Mouse (Mus musculus): Measurements from ENCODE around the gene Fam131a.
A peak's percentile ranks its signal among the peaks of the same experiment; 100 is the strongest.

The Fam131a gene

GRCm38 (mm10) chr16:20715976-20716840, 23.2 kb downstream of the Fam131a start:
- DNase-seq (ENCODE audit: low read depth), result peak; percentile 81

- DNase-seq (ENCODE audit: low read depth), result no peak
Measured at GRCm38 (mm10) chr16:20716841-20717180, 23.8 kb downstream of the Fam131a start.

- peak; percentile 98 for DNase-seq (ENCODE audit: low read depth)
Measured at GRCm38 (mm10) chr16:20717181-20717977, 24.3 kb downstream of the Fam131a start, which contains the start of the genes Polr2h and Clcn2. Polr2h (plus strand) TSS chr16:20717665. Clcn2 (minus strand) TSS chr16:20717746.

GRCm38 (mm10) chr16:20717978-20718670, 25.1 kb downstream of the Fam131a start:
- DNase-seq (ENCODE audit: low read depth), result no peak

- DNase-seq (ENCODE audit: low read depth), result no peak
Measured at GRCm38 (mm10) chr16:20721808-20722207, 28.8 kb downstream of the Fam131a start.

- no peak for DNase-seq (ENCODE audit: low read depth)
Measured at GRCm38 (mm10) chr16:20722736-20723135, 29.7 kb downstream of the Fam131a start.

- DNase-seq (ENCODE audit: low read depth), result no peak
Measured at GRCm38 (mm10) chr16:20723247-20723646, 30.2 kb downstream of the Fam131a start.

GRCm38 (mm10) chr16:20724338-20724748, 31.3 kb downstream of the Fam131a start:
- DNase-seq (ENCODE audit: low read depth), result peak; percentile 87

- no peak for DNase-seq (ENCODE audit: low read depth)
Measured at GRCm38 (mm10) chr16:20725321-20725720, 32.3 kb downstream of the Fam131a start.

- DNase-seq (ENCODE audit: low read depth), result no peak
Measured at GRCm38 (mm10) chr16:20725750-20726149, 32.7 kb downstream of the Fam131a start.

- DNase-seq (ENCODE audit: low read depth), result peak; percentile 77
Measured at GRCm38 (mm10) chr16:20726384-20726783, 33.3 kb downstream of the Fam131a start.

- DNase-seq (ENCODE audit: low read depth), result peak; percentile 21
Measured at GRCm38 (mm10) chr16:20730293-20730711, 37.3 kb downstream of the Fam131a start.

- no peak for DNase-seq (ENCODE audit: low read depth)
Measured at GRCm38 (mm10) chr16:20731688-20732087, 38.6 kb downstream of the Fam131a start.

GRCm38 (mm10) chr16:20732251-20732924, 39.3 kb downstream of the Fam131a start:
- peak; percentile 53 for DNase-seq (ENCODE audit: low read depth)

GRCm38 (mm10) chr16:20732925-20733730, 40.1 kb downstream of the Fam131a start, which contains the start of gene Chrd:
Chrd (plus strand) TSS chr16:20733127.
- DNase-seq (ENCODE audit: low read depth), result peak; percentile 84

- DNase-seq (ENCODE audit: low read depth), result no peak
Measured at GRCm38 (mm10) chr16:20733731-20734730, 41.0 kb downstream of the Fam131a start, which contains the start of gene Thpo. Thpo (minus strand) TSS chr16:20734511.

- no peak for DNase-seq (ENCODE audit: low read depth)
Measured at GRCm38 (mm10) chr16:20735651-20736050, 42.6 kb downstream of the Fam131a start.

GRCm38 (mm10) chr16:20736168-20736567, 43.1 kb downstream of the Fam131a start:
- DNase-seq (ENCODE audit: low read depth), result no peak

- DNase-seq (ENCODE audit: low read depth), result no peak
Measured at GRCm38 (mm10) chr16:20736823-20737222, 43.8 kb downstream of the Fam131a start.
